Mouse (Mus musculus): ENCODE data around the gene Krtap9-5.

Gene Krtap9-5

DNA sequence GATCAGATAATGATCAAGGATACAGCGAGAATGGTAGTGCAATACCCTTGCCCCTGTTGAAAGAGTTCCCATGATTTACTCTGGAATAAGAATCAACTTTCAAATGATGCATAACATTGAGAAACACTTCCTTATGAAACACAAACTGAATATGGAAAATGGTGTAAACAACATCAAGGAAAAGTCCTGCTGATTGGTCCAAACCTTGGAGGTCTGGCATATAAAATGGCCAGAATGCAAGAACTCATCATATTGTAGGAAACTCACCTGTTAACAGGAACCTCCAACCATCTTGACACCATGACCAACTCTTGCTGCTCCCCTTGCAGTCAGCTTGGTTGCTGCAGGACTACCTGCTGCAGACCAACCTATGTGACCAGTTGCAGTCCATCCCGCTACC, at the start of gene Krtap9-5:
Gene Krtap9-5 (plus strand): TSS at position 301 of the 400 bp plus-strand sequence.
- in situ Hi-C loops (cut with MboI; ENCODE audit: low sequenced_read_pairs), result no loop called here

- in situ Hi-C loops (cut with MboI; ENCODE audit: low sequenced_read_pairs), result no loop called here
Observed at GRCm38 (mm10) chr11:99907620-99908019, 40.7 kb upstream of the Krtap9-5 start, which contains the start of gene Krtap31-1. Gene Krtap31-1, plus strand, starts transcription at chr11:99907920.

DNA sequence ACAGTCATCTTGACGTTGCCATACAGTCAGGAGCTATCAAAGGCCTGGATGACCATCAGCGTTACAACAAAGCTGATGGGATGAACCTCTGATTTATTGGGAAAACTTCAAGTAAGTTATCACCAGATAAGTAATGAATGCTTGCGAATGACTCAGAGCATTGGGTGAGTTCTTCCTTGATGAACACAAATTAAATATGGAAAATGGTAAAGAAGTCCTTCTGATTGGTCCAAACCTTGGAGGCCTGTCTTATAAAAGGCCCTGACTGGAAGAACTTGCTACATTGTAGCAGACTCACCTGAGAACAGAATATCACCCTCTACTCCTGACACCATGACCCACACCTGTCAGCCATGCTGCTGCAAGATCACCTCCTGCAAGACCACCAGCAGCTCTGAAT, 33.8 kb upstream of the Krtap9-5 start, which contains the start of gene Gm11565:
Gene Gm11565 (plus strand): TSS at position 301 of the 400 bp plus-strand sequence.
- in situ Hi-C loops (cut with MboI; ENCODE audit: low sequenced_read_pairs), result no loop called here

DNA sequence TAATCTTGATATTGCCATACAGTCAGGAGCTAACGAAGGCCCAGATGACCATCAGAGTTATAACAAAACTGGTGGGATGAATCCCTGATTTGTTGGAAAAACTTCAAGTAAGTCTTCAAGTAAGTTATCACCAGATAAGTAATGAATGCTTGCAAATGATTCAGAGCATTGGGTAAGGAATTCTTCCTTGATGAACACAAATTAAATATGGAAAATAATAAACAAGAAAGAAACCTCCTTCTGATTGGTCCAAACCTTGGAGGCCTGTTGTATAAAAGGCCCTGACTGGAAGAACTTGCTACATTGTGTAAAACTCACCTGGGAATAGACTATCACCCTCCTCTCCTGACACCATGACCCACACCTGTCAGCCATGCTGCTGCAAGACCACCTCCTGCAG, 12.3 kb upstream of the Krtap9-5 start, which contains the start of gene Krtap31-2:
Gene Krtap31-2 (plus strand): TSS at position 301 of the 400 bp plus-strand sequence.
- in situ Hi-C loops (cut with MboI; ENCODE audit: low sequenced_read_pairs), result no loop called here

DNA sequence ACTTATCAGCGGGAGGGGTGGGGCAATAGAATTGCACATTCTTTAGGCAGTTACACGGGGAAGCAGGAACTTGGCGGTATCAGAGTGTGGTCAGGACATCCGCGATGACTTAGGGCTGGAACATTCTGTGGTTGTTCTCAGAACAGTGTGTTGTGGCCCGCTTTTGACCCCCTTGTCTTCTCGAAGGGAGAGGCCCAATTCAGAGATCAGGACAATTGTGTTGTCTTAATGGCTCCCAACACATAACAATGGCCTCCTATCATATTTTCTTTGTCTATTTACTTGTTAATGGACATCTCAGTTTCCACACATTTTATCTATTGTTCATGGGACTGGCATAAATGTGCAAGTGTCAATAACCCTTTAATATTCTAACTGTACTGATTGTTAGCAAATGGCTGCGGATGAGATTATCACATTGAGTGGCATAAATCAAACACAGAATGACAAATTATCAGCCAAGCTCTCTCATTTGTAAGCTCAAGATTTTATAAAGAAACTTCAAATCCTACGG, 10.5 kb upstream of the Krtap9-5 start:
- in situ Hi-C loops (cut with MboI; ENCODE audit: low sequenced_read_pairs), result no loop called here

DNA sequence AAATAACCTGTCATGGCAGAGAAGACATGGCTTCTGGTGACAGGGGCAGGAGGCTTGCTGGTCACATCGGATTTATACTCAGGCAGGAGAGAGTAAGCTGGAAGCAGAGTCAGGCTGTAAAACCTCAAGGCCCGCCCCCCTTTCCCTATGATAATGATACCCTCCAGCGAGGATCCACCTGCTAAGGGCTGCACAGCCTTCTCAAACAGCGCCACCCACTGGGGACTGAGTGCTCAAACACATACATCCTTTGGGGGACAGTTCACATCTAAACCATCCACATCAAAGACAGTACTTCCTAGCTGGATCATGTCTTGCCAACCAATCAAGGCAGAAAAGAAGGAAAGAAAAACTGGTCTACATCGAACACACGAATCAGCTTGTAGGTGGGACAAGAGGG, 15.9 kb downstream of the Krtap9-5 start:
- in situ Hi-C loops (cut with MboI; ENCODE audit: low sequenced_read_pairs), result no loop called here

DNA sequence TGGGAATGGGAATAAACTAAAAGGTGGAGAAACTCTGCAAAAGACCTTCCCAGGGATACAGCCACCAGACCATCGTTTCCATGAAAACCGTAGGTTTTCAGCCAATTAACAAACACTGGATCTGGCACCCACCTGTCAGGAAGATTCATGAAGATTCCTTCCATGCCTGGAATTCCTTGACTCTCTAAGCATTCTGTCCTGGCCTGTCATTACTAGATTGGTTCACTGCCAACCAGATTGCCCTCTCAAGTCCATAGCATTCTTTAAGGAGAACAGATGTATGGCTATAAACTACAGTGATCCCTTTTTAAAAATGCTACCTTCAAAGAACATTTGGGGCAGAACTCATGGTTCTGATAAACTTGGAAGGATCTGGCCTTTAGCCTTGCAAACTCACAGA, 17.7 kb downstream of the Krtap9-5 start:
- in situ Hi-C loops (cut with MboI; ENCODE audit: low sequenced_read_pairs), result no loop called here

DNA sequence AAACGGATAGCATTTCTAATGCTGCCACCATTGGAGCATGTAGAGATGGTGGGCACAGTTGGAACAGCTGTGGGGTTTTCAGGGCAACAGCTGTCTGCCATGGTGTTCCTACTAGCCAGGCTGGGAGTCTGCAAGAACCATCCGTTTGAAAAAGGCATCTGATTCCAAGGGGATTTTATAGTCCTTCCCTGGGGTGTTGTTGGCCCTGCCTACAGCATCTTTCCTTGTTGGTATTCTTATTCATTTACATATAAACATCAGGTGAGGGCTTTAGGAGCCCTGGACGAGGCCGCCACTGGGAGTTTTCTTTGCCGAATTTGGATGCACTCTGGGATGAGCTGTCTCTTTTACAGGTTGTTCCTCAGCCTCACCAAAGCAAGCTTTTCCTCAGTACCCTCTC, 30.7 kb downstream of the Krtap9-5 start, which contains the start of gene Krtap29-1:
Gene Krtap29-1 (minus strand): TSS at position 101 of the 400 bp plus-strand sequence.
- in situ Hi-C loops (cut with MboI; ENCODE audit: low sequenced_read_pairs), result no loop called here

- in situ Hi-C loops (cut with MboI; ENCODE audit: low sequenced_read_pairs), result no loop called here
Observed at GRCm38 (mm10) chr11:99982731-99983130, 34.5 kb downstream of the Krtap9-5 start.

- in situ Hi-C loops (cut with MboI; ENCODE audit: low sequenced_read_pairs), result no loop called here
Observed at GRCm38 (mm10) chr11:99983442-99983841, 35.2 kb downstream of the Krtap9-5 start.

- in situ Hi-C loops (cut with MboI; ENCODE audit: low sequenced_read_pairs), result no loop called here
Observed at GRCm38 (mm10) chr11:99985291-99986092, 37.2 kb downstream of the Krtap9-5 start.

GRCm38 (mm10) chr11:99986180-99986647, 37.9 kb downstream of the Krtap9-5 start, which contains the start of gene Krtap16-1:
Gene Krtap16-1, minus strand, starts transcription at chr11:99986597.
- in situ Hi-C loops (cut with MboI; ENCODE audit: low sequenced_read_pairs), result no loop called here

DNA sequence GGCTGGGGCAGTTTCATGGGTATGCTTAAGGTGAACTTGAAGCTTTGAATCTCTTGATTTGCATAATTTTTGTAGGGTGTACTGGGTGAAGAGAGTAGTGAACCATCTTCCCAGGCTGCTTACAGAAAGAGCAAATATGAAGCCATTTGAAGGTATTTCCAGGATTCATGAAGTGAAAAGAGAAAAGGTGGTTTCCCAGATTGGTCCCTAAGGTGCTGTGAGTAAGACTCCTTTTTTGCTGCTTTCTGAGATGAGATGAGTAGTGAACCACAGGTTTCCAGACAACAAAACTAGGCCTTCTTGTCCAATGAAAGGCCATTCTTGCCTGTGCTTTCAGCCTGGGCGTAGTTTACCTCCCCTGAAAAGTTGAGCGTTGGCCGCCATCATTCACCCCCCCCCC, 40.3 kb downstream of the Krtap9-5 start:
- in situ Hi-C loops (cut with MboI; ENCODE audit: low sequenced_read_pairs), result no loop called here

- in situ Hi-C loops (cut with MboI; ENCODE audit: low sequenced_read_pairs), result no loop called here
Observed at GRCm38 (mm10) chr11:99989881-99990405, 41.7 kb downstream of the Krtap9-5 start.

GRCm38 (mm10) chr11:99990571-99990970, 42.3 kb downstream of the Krtap9-5 start:
- in situ Hi-C loops (cut with MboI; ENCODE audit: low sequenced_read_pairs), result no loop called here

DNA sequence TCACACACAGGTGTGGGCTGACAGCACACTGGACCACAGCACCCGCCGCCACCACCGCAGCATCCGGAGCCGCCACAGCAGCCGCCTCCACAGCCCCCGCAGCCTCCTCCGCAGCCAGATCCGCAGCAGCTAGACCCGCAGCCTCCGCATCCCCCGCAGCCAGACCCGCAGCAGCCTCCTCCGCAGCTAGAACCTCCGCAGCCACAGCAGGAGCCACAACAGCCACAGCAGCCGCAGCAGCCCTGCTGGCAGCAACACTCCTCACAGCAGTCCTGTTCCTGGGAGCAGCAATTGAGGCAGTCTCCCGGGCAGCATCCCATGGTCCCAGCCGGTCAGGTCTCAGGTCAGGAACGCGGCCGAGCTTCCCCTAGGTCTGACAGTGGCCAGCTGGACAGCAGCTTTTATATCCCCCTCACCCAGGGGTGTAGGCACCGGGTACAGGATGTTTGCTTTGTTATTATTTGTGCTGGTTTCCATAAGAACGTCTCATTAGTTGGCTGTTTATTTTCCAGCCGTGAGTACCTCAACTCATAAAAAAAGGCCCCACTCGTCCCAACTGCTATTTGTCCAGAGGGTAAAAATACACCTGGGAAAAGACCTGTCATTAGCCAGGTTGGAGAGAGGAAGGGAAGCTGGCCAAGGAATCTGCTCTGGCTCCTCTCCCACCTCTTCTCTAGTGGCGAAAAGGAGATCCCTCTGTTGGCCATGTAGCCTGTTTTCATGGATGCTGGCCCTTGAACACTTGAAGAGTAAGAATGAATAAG, 45.5 kb downstream of the Krtap9-5 start, which contains the start of gene Krtap17-1:
Gene Krtap17-1 (minus strand): TSS at position 375 of the 764 bp plus-strand sequence.
- in situ Hi-C loops (cut with MboI; ENCODE audit: low sequenced_read_pairs), result no loop called here

DNA sequence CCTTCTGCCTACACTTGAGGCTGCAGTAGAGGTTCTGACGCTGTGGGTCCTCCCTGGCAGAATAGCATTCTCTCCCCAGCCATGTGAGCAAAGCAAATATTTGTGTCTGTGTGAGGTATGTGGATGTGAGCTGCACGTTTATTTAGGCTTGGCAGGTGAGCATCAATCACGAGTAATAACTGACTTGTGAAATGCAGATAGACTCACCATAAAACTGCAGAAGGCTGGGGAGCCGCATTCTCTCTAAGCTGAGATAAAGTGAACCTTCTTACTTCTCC, 46.0 kb downstream of the Krtap9-5 start:
- in situ Hi-C loops (cut with MboI; ENCODE audit: low sequenced_read_pairs), result no loop called here

- in situ Hi-C loops (cut with MboI; ENCODE audit: low sequenced_read_pairs), result no loop called here
Observed at GRCm38 (mm10) chr11:99999091-99999490, 50.8 kb downstream of the Krtap9-5 start.

All from CH12F3 (cell line).